Mouse (Mus musculus) large intestine, adult 2 months (tissue): ENCODE measurements around the gene Mafb. TPM values are rescaled to one million over a fixed set of nuclear protein-coding genes. Genes with fewer than 3 reads are reported as not detected.
A peak's percentile ranks its signal among the peaks of the same experiment; 100 is the strongest.

Source experiments
- DNase-seq: peaks from one replicate; pipeline ENCODE4 v3.0.0-alpha.2; 2012; ENCODE audit warnings: low read depth, low spot score
- WGBS: fragments of 180-500 bp; shearing (Covaris S2); methylation state at CpG from one replicate; pipeline ENCODE4 v1.1.7; 2018; 5-methylcytosine and 5-hydroxymethylcytosine counted together
- polyA plus RNA-seq: library from polyadenylated mRNA; depleted of rRNA; stranded (reverse); fragments of >200 nt; gene quantifications from 2 replicates; pipeline ENCODE4 v1.2.3, GENCODE M21; 2012; rRNA removed

The Mafb gene
- polyA plus RNA-seq, 1 experiment: 7.8 TPM

- DNase-seq: no peak
Measured at GRCm38 (mm10) chr2:160334111-160334661, 32.7 kb downstream of the Mafb start, which contains the start of gene Gm826. Gene Gm826 (minus strand): TSS chr2:160334162.

GRCm38 (mm10) chr2:160332516-160333325, 34.1 kb downstream of the Mafb start:
- WGBS: 32% methylated on average over 12 of the region's 12 CpGs
- DNase-seq: peak; percentile 59

More at GRCm38 (mm10) chr2:160334111-160334661, 32.7 kb downstream of the Mafb start, which contains the start of gene Gm826:
- 28% methylated on average over 4 of the region's 4 CpGs for WGBS

DNA sequence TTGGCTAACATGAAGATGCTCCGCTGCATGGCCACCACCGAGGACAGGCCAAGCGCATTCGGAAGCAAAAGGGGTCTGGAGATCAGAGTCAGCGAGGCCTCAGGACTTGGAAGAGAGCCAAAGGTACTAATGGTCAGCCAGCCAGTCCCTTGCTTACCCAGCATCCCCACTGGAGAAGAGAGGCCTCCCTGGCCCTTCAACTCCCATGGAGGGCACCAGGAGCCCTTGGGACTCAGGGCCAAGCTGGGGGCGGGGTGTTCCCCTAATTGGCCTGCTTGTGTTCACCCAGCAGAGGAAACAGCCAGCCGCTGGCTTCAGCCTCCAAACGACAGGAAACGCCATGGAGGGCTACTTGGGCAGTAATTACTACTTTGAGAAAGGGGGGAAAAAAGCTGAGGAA, 38.0 kb downstream of the Mafb start:
- no peak for DNase-seq
- WGBS: 74% methylated on average over 9 of the region's 9 CpGs

DNA sequence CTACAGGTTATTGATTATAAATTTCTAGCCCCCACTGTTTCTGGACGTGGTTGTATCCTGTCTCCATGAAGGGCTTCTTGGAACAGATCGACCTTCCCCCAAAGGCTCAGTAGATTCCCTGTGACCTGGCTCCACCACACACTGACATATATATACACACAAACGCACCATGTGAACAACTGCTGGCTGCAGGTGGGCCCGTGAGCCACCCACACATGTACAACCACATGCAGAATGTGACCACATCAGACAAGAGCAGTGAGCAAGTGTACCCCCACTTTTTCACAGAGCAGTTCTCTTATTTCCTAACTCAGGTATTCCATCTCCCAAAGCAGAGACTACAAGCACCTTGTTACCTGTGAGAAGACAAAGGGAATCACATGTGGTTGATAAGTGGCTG, 39.1 kb downstream of the Mafb start:
- DNase-seq: no peak
- WGBS: 84% methylated on average over 4 of the region's 4 CpGs

DNA sequence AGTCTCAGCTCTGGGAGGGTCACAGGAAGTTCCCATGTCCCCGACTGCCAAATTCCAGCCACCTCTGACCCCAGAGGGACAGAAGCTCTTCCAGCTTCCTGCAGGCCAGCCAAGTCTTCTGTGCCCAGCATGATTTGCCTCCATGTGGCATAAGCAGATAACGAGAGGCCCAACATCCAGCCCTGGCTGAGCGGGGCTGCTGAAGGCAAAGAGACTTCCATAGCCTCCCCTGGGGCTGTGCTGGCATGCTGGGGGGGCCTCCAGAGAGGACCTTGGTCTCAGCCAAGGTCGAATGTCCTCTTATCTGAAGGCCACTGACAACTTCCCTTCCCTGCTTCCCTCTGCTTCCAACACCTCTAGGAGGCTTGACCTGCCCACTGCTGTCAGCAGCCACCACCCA, 39.7 kb downstream of the Mafb start:
- WGBS: 50% methylated on average over 4 of the region's 4 CpGs
- no peak for DNase-seq

DNA sequence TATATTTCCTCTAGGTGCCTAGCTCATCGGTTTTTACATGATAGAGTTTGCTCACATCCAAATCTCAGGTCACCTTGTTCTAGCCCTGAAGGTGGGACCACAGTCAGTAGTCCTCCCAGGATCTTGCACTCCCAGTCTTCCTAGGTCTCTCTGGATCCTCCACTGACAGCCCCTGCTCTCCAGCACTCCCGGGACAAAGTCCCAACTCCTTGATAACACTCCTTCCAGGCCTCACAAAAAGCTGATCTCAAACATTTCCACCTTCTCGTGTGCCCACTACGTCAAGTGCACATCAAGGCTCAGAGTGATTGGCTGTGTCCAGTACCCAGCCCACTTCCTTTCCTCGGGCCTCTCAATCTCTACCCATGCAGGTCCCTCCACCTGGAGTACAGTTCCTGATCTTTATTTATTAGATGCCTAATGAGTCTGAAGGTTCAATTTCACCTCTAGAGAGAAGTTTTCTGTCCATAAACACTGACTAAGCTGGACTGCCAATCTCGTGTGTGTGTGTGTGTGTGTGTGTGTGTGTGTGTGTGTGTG, 41.7 kb downstream of the Mafb start:
- 56% methylated on average over 6 of the region's 6 CpGs for WGBS
- DNase-seq: no peak

DNA sequence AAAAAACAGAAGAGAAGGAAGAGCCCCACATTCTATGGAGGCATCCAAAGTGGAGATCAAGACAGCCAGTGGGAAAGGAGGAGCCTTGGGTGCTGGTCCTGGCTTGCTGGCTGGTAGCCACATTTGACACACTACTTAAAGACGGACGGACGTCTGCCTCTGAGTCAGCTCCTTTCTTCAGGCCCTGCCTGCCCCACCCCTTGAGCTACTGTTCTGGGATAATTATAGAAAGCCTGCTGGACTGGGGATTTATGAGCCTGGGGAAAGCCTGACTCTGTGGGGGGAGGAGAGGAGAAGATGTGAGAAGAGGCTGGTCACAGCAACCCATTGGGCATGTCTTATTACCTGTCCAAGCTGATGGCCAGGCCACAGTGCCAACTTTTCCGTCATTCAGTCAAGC, 45.0 kb downstream of the Mafb start:
- 11% methylated on average over 4 of the region's 4 CpGs for WGBS
- no peak for DNase-seq

- no peak for DNase-seq
Measured at GRCm38 (mm10) chr2:160318255-160318654, 48.6 kb downstream of the Mafb start.

More at GRCm38 (mm10) chr2:160318255-160318654, 48.6 kb downstream of the Mafb start:
- 23% methylated on average over 4 of the region's 4 CpGs for WGBS

Other genes with a start within 250 kb of the Mafb start
- 0.52 and 1.2 TPM in 2 replicates for gene Gm826, start 32.9 kb downstream of the Mafb start, polyA plus RNA-seq